Mouse (Mus musculus) neural tube, embryonic 11.5 days (tissue): ENCODE measurements at regions not wholly inside any gene's neighbourhood (a gene's known extent, or its start where the extent isn't known, plus 50 kb on each side); places are given as distances from the start of the nearest gene placed in this dataset.
"Not testable (repeated sequence)": the region's sequence is repeated elsewhere in the genome, so short reads cannot be mapped to it uniquely, and the experiment has no call there.

Experiments
- ATAC-seq: fragments of 200-750 bp; cut with Nextera tagmentation; 2 replicates; pipeline ENCODE4 v1.8.0; 2017; ENCODE audit warnings: moderate number of reproducible peaks, mild to moderate bottlenecking, moderate TSS enrichment, moderate library complexity; ENCODE audit not compliant: insufficient read depth, low FRiP score, low TSS enrichment
- DNase-seq: peaks from one replicate; pipeline ENCODE4 v3.0.0-alpha.2; 2015; ENCODE audit warnings: low spot score
- H3K27ac ChIP-seq: fragments of 300-500 bp; sonication (generic); 2 replicates; pipeline ENCODE4 v1.5.1; 2014; ENCODE audit warnings: low read depth, mild to moderate bottlenecking, low read length
- H3K27me3 ChIP-seq: fragments of 300-500 bp; sonication (generic); 2 replicates; pipeline ENCODE4 v1.6.1; 2014; ENCODE audit warnings: mild to moderate bottlenecking, low read length, mixed read lengths; ENCODE audit not compliant: control insufficient read depth, insufficient read depth
- H3K36me3 ChIP-seq: fragments of 300-500 bp; sonication (generic); 2 replicates; pipeline ENCODE4 v1.6.1; 2014; ENCODE audit warnings: mild to moderate bottlenecking, low read length, moderate library complexity, mixed read lengths; ENCODE audit not compliant: control insufficient read depth, insufficient read depth
- H3K4me1 ChIP-seq: fragments of 300-500 bp; sonication (generic); 2 replicates; pipeline ENCODE4 v1.6.1; 2014; ENCODE audit warnings: low read length, mixed read lengths; ENCODE audit not compliant: control insufficient read depth, insufficient read depth
- H3K4me2 ChIP-seq: fragments of 300-500 bp; sonication (generic); 2 replicates; pipeline ENCODE4 v1.6.1; 2014; ENCODE audit warnings: low read depth, mild to moderate bottlenecking, moderate library complexity
- H3K4me3 ChIP-seq: fragments of 300-500 bp; sonication (generic); 2 replicates; pipeline ENCODE4 v1.5.1; 2014; ENCODE audit warnings: low read depth, low read length
- H3K9ac ChIP-seq: fragments of 300-500 bp; sonication (generic); 2 replicates; pipeline ENCODE4 v1.6.1; 2014; ENCODE audit warnings: mild to moderate bottlenecking, low read length
- H3K9me3 ChIP-seq: fragments of 300-500 bp; sonication (generic); 2 replicates; pipeline ENCODE4 v1.6.1; 2016; ENCODE audit warnings: low read length; ENCODE audit not compliant: control insufficient read depth
- WGBS: fragments of 180-500 bp; shearing (Covaris S2); extraction: QIAGEN DNeasy Blood & Tissue Kit; methylation state at CpG from one replicate; pipeline ENCODE4 v1.1.7; 2014; 5-methylcytosine and 5-hydroxymethylcytosine counted together

DNA sequence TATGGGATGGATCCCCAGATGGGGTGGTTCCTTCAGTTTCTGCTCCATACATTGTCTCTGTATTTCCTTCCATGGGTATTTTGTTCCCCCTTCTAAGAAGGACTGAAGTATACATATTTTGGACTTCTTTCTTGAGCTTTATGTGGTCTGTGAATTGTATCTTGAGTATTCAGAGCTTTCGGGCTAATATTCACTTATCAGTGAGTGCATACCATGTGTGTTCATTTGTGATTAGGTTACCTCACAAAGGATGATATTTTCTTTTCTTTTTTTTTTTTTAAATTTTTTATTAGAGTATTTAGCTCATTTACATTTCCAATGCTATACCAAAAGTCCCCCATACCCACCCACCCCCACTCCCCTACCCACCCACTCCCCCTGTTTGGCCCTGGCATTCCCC lies 657.8 kb downstream of the Kcnt2 start:
- ATAC-seq: not testable (repeated sequence)
- WGBS: 88% methylated on average over 1 of the region's 1 CpGs

GRCm38 (mm10) chr1:140913566-140913965 lies 667.6 kb downstream of the Kcnt2 start:
- H3K27ac ChIP-seq: no peak overlapping the region
- H3K4me1 ChIP-seq: no peaks in the 10 kb centered on the region
- H3K36me3 ChIP-seq: no peaks in the 10 kb centered on the region
- H3K9ac ChIP-seq: no peak overlapping the region
- ATAC-seq (no peak), DNase-seq (no peak)
- WGBS: 88% methylated on average over 2 of the region's 2 CpGs
- H3K4me2 ChIP-seq: no peak overlapping the region
- no peaks in the 10 kb centered on the region for H3K27me3 ChIP-seq
- H3K9me3 ChIP-seq: no peaks in the 10 kb centered on the region
- no peak overlapping the region for H3K4me3 ChIP-seq

More for the DNA sequence above, 657.8 kb downstream of the Kcnt2 start:
- H3K36me3 ChIP-seq, H3K9ac ChIP-seq, H3K4me2 ChIP-seq, H3K4me3 ChIP-seq, H3K9me3 ChIP-seq, H3K27ac ChIP-seq, DNase-seq, H3K4me1 ChIP-seq, H3K27me3 ChIP-seq: not testable (repeated sequence)

- DNase-seq (no peak), ATAC-seq (no peak)
- Histone ChIP-seq H3K4me2 (no peak overlapping the region), H3K9me3 (no peaks in the 10 kb centered on the region), H3K9ac (no peak overlapping the region), H3K4me1 (no peaks in the 10 kb centered on the region), H3K4me3 (no peak overlapping the region), H3K27me3 (no peaks in the 10 kb centered on the region), H3K36me3 (no peaks in the 10 kb centered on the region), H3K27ac (no peak overlapping the region)
- WGBS: 81% methylated on average over 4 of the region's 4 CpGs
Measured at GRCm38 (mm10) chr1:140940348-140940747, 694.4 kb downstream of the Kcnt2 start.

DNA sequence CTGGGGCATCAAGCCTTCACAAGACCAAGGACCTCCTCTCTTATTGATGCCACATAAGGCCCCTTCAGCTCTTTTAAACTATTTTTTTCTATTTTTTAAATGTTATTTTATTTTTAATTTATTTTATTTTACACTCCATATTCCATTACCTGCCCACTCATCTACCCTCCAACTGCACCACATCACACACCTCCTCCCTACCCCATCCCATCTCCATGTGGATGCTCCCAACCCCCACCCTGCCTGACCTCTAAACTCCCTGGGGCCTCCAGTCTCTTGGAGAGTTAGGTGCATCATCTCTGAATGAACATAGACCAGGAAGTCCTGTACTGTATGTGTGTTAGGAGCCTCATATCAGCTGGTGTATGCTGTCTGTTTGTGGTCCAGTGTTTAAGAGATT lies 712.9 kb downstream of the Kcnt2 start:
- no peaks in the 10 kb centered on the region for H3K9me3 ChIP-seq
- H3K4me1 ChIP-seq: no peaks in the 10 kb centered on the region
- H3K36me3 ChIP-seq: no peaks in the 10 kb centered on the region
- DNase-seq (no peak), ATAC-seq (peak; percentile 35; the same call in 1 of the 2 replicates)
- H3K27me3 ChIP-seq: no peaks in the 10 kb centered on the region
- H3K4me3 ChIP-seq: no peak overlapping the region
- H3K9ac ChIP-seq: no peak overlapping the region
- no peak overlapping the region for H3K4me2 ChIP-seq
- H3K27ac ChIP-seq: no peak overlapping the region

GRCm38 (mm10) chr1:141001821-141002220 lies 755.9 kb downstream of the Kcnt2 start:
- no peak overlapping the region for H3K9ac ChIP-seq
- H3K36me3 ChIP-seq: no peaks in the 10 kb centered on the region
- 77% methylated on average over 3 of the region's 3 CpGs for WGBS
- ATAC-seq (no peak), DNase-seq (no peak)
- H3K9me3 ChIP-seq: no peaks in the 10 kb centered on the region
- no peaks in the 10 kb centered on the region for H3K27me3 ChIP-seq
- no peak overlapping the region for H3K4me3 ChIP-seq
- no peak overlapping the region for H3K4me2 ChIP-seq
- H3K4me1 ChIP-seq: no peaks in the 10 kb centered on the region
- no peak overlapping the region for H3K27ac ChIP-seq
